Mouse (Mus musculus) T-cell, adult 2 months (primary cell): Measurements from ENCODE around the gene Cul1.
"Not testable (repeated sequence)": the region's sequence is repeated elsewhere in the genome, so short reads cannot be mapped to it uniquely, and the experiment has no call there.

Experiments
- DNase-seq: peaks from one replicate; pipeline ENCODE4 v3.0.0; 2022; ENCODE audit warnings: low spot score

The Cul1 gene

DNA sequence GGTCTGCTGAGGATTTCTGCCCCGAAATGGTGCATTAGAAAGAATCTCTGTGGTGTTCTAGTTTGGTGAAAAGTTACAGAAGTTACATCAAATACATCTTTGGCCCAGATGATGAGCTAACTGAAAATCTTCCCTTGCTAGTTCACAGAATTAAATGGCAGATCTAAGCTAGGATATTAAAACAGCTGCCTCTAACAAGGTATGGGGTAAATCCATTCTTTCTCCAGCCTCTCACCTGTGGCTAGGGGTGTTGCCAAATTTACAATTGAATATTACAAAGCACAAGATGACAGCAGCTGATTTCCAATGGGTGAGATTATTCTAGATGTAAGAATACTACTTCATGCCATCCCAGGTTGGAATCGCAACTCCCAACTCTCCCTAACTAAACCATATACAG lies at the start of gene Cul1:
TSS of gene Cul1 (plus strand) at position 301 of the 400 bp plus-strand sequence.
- no peak for DNase-seq

DNA sequence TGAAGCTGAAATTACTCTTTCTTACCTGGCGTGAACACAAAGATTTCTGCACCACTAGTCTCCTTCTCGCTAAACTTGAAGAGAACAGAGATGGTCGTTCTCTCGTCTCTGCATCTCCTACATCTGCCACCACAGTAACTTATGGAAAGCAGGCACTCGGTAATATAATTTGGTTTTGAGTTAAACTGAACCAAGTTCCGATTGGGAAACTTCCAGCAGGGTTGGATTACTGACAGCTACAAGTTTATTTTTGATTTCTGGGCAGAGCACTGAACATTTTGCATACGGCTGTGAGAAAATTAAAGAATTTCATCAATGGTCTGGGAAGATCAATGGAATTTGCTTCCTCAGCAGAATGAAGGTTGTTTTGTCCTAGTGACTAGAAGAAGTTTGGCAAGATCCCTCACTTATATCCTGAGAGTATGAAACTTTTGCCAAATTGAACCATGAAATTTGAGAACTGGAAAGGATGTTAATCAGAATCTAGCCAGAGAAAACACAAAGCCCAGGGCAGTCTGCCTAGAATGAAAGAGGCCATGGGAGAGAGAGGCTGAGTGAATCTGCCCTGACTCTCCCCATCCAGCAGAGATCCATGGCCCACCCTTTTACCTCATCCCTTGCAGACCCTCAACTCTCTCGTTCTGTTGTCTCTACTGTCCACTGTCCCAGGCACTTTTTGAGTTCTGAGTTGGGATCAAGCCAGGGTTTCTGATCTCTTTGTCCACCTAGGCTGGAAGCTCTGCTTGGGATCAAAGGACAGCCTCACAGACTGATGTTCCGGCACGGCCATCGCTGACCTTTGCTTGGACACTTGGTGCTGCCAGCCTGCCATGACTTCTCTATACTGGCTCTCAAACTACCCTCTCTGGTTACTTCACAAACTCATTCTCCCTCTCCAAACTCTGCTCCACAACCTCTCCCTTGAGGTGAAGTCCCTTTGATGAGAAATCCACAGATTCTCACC lies 48.5 kb upstream of the Cul1 start:
- no peak for DNase-seq

DNA sequence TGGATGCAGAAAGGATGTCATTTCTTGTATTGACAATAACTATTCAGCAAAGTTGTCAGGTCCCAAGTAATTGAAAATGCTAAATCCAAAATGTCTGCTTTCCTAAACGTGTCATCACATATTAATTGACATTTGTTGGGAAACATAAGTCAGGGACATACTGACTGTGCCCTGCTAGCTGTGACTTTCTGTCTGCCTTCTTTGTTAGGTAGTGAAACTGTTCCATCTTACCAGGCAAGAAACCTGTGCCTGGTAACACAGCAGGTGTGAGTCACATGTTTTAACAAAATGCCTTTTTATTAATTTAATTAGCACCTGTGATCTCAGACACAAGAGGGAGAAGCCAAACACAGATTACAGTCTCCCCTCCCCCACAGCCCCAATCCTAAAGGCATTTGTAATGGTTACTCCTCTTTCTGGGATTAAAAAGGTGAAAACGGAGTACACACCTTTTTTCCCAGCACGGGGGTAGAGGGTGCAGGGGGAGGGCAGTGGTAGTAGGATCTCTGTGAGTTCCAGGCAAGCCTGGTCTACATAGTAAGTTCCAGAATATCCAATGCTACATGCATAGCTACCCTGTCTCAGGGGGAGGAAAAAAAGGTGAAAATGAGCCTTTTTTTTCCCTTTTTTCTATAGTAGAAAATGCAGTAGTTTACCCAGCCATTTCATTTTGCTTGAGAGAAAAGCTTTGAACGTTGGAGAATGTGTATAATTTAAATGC lies 40.2 kb upstream of the Cul1 start:
- no peak for DNase-seq

DNA sequence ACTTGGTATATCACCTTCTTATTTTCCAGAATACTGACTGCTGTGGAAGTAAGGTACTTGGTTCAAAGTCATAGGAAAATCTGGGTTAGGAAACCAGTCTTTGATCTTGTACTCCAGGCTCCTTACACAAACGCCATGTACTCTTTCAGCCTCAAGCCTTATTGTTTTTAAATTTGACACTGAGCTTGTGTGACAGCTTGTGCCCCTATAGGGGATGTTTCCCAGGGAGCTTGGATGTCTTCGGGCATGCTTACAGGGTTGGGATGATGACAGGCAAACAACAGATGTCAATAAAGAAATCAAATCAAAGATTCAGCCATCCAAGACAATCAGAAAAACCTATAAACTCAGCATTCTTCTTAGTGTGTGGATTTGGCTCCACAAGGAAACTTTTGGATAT lies 39.5 kb upstream of the Cul1 start:
- no peak for DNase-seq

DNA sequence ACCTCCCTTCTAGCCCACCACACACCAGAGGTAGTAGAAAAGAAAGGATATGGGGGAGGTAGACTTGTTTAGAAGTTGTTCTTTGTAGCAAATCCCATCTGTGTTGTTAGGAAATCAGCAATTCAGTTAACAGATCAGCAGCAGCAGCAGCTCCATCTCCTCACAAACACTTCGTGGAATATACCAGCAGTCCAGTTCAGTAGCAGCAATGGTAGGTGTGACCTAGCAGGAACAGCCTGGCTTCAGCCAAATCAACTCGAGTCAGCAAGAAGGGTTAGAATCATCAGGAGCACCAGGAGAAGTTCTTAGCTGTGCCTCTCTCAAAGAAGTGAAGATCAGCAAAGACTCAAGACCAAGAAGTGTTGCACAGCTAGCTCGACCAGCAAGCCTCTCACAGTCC lies 34.5 kb upstream of the Cul1 start:
- no peak for DNase-seq

DNA sequence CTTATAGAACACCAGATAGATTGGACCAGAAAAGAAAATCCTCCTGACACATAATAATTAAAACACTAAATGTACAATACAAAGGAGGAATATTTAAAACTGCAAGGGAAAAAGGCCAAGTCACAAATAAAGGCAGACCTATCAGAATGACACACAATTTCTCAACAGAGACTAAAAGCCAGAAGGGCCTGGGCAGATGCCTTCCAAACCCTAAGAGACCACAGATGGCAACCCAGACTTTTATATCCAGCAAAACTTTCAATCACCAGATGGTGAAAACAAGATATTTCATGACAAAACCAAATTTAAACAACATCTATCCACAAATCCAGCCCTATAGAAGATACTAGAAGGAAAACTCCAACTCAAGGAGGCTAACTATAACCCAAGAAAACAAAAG lies 33.0 kb upstream of the Cul1 start:
- no peak for DNase-seq

DNA sequence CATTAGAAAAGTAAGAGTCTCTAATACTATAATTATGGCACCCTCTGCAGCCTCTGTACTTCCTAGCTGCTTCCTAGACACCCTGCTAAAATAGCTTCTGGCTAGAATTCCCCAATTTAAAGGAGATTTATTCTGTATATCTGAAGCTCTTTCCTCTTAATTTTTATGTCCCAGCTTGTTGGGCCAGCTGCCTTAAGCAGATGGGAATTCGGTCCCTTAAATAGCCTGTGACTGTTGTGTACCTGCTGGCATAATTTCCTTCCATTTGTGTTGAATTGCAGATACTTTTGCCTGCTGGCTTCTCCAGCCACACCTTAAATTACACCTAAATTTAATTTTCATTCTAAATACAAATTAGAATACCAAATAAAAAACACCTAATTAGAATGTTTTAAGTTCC lies 32.0 kb upstream of the Cul1 start:
- no peak for DNase-seq

DNA sequence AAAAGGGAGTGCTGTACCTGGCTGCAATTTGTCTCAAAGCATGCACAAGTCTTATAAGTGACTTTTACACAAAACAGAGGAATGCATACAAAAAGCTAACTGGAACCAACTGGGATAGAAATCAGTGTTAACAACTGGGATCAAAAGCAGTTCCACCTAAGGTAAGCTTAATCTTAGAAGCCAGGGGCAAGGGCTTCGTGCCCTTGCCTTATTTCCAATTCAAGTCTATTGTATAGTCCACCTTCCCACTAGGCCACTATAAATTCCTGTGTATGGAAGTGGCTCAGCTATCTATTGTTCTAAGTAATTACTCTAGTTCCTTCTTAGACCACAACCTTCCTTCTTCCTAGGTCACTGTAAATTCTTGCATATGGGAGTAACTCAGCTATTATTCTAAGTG lies 27.1 kb upstream of the Cul1 start:
- no peak for DNase-seq

DNA sequence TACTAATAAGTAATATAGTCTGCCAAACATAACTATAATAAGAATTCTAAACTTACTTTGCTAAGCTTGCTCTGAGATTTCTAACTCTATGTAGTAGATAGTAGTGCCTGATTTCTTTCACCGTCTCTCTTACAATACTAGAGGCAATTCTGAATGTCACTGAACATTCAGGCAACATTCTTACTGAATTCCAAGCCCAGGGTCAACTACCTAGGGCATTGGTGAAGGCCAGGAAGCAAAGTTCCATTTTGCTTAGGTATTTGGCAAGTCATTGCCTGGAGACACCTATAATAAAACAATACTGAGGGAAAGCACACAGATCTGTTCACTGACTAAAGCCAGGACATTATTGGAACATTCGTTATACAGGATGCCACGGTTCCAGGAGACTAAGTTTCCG lies 26.6 kb upstream of the Cul1 start:
- DNase-seq, result not testable (repeated sequence)

DNA sequence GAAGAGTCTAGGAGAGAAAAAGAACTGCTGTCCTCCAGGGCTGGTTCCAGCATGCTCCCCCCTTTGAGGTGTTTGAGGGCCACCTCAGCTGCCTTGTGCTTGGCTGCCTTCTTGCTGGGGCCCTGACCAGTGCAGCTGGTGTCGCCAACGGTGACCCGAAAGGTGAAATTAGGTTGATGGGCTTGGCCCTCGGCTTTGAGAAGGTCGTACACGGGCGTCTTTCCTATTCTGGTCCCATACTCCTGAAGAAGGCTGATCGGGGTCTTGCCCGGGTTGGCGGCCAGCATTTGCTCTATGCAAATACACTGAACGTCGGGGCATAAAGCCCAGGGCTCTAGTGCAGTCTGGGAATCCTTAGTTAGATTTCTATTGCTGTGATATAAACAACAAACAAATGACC lies 20.4 kb upstream of the Cul1 start:
- DNase-seq, result not testable (repeated sequence)

DNA sequence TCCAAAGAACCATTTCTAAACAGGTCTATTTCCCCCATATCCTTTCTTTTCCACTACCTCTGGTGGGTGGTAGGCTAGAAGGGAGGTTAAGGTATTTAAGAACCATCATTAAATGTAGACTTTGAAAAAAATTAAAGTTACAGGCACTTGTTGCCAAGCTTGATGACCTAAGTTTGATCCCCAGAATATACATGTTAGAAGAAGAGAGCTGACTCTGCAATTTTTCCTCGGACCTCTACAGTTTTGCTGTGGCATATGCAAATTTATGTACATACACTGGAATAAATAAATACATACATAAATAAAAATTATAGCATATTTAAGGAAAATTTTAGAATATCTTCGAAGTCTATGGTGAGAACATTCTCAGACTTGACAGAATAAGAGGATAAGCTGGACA lies 13.1 kb upstream of the Cul1 start:
- DNase-seq, result no peak

DNA sequence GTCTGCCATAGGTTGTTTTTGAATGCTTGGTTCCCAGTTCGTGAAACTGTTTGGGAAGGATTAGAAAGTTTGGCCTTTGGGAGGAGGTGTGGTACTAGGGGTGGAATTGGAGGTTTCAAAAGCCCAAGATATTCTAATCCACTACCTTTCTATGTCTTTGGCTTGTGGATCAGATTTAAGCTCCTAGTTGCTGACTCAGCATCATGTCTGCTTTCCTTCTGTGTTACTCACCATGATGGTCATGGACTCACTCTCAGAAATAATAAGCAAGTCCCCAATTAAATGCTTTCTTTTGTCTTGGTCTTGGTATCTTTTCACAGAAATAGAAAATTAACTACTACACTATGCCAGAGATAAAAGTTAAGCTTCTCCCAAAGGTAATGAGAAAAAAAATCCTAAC lies 5.5 kb upstream of the Cul1 start:
- DNase-seq, result no peak

DNA sequence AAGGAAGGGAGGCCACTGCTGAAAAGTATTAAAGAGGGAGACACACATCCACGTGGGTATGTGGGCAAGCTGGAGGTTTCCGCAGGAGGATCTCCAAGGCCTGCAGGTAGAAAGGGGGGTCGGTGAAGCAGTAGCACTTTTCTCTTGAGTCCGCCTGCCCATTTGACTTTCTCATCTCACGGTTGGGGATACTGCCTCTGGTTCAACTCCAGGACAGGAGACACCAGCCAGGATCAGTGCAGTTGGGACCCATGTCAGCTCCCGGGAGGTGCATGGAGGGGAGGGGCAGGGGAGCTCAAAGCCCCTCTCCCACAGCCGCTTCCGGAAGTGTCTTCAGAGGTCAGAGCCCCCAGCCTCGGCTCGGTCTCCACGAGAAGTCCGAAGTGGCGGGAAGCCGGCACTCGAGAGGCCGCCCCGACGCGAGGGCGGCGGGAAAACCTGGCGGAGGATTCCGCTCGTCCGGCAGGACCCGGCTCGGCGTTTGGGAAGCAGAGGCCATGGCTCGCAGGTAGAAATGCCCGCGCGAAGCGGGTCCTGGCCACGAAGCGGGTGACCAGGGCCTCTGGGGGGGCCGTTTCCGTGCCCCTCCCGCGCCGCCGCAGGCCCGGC lies 428 bp downstream of the Cul1 start:
- DNase-seq, result peak; percentile 22

DNA sequence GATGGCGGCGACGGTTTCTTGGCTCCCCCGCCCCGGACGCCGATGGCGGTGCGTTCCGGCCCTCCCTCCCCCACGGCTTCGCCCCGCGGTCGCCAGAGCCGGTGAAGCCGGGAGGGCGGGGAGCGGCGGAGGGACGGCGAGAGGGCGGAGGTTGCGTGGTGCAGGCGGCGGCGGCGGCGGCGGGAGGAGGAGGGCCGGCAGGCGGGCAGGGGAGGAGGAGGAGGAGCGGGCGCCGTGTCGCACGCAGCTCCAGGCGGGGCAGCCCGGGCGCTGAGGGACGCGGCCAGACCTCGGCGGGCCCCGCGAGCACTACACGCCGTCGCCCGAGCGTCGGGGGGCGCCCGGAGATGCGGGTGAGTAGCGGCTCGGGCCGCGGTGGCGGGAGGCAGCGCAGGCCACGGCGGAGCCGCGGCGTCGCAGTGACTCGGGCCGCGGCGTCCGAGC lies 955 bp downstream of the Cul1 start:
- DNase-seq, result peak; percentile 70

DNA sequence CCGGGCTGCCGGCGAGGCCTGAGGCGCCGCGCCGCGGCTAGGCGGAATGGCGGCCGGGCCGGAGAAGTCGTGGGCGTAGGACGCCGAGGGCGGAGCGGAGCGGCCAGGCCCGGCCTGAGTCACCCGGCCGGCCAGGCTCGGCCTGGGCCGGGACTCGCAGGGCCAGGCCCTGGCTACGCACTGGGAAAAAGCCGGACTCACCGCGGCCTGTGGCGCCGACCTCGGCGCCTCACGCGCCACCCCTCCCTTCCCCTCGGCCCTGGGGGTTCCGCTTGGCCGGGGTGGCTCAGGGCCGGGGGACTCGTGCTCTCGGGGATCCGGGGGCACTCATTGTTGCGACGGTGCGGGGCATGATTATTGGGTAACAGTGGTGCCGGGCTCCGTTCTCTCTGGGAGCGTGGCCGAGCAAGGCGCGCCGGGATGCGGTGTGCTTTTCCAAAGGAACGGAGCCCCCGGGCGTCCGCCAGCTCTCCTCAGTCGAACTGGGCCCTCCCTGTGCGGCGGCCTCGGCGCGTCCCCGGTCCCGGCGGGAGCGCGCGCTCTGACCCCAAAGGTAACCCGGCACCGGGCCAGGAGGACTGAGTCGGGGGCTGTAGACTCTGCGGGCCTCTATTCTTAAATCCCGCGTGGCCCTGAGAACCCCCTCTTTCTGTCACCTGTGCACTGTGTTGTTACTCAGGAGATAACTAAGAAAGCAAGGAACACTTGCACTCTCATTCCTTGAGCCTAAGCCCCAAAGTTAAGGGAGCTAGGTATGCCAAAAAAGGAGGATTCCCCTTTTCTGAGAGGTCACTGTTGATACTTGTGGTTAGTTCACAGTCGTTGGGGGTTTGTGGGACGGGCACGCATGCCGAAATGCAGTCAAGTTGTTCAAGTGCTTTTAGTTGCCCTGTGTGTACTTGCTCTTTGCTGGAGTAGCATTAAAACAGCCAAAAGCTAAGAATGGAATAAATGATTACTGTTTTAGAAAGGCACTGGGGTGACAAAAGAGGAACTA lies 1.7 kb downstream of the Cul1 start:
- peak; percentile 37 for DNase-seq

DNA sequence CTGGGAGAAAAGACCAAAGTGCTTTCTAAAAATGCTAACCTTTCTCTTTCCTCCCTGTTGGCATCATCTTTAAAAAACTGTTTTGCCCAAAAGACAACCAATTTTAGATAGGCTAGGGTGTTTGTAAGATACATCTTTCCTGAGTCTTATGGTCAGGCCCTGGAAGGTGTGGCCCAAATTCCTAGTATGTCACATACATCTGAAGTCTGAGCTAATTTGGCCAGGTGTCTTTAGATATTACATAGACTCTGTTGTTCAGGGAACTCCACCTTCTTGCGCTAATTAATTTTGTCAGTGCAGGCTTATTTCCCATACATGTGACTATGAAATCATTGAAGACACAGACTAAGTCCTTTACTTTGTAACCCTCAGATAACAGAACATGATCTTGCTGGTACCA lies 2.6 kb downstream of the Cul1 start:
- no peak for DNase-seq

DNA sequence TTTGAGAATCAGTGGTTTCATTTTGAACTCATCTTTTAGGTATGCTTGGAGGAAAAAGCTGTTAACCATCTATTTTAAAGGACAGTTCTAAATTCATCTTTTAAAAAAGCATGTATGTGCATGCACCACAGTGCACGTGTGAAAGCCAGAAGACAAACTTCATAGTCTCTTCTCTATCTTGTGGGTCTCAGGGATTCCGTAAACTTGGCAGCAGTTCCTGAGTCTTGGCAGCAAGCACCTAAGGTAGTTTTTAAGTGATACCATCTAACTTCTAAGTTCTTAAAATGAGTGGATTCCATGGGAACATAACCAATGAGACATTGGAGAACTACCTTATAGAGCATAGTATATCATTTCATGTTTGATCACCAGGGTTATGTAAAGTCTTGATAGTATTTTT lies 3.7 kb downstream of the Cul1 start:
- DNase-seq, result no peak

DNA sequence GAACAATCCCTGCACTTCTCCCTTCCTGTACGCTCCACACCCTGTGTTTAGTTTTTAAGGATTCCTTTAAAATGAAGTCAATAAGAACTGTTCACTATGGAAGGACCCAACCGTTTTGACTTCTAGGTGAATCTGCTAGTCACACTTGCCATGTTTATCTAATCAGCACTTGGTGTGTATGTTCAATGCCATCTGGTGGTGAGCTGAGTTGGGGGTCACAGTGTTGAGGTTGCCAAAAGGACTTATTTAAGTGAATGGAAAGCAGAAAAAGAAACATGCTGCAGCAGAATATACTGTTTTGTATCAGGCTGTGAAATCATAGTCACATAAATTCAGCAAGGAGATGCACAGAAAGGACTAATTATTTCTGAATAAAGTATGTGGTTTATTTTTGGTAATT lies 12.2 kb downstream of the Cul1 start:
- DNase-seq, result peak; percentile 10

DNA sequence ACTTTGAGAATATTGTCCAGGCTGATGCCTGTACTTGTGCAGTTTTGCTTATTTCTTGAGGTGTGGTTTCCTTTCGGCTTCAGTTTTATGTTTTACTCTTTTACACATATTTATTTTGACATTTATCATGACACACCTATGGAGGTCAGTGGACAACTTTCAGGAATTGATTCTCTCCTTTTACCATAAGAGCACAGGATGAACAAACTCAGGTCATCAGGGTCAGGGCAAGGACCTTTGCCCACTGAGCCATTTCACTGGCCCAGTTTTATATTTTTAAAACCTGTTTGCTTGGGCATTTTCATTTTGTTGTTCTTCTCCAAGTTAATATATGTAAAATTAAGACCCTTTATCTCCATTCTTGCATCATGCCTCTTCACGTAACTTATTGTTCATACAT lies 13.3 kb downstream of the Cul1 start:
- DNase-seq, result no peak

DNA sequence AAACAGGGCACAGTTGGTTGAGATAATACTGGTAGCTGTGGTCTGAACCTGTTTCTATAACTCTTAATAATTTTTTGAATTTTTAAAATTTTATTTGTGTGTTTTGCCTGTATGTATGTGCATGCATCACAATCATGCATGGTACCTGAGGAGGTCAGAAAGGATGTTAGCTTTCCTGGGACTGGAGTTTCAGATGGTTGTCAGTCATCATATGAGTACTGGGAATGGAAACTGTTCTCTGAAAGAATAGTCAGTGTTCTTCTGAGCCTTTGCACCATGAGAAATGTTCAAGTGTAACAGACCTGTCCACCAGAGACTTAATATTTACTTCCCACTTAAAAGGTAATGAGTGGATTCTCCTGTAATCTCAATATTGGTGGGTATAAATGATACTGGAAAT lies 13.9 kb downstream of the Cul1 start:
- DNase-seq, result no peak

DNA sequence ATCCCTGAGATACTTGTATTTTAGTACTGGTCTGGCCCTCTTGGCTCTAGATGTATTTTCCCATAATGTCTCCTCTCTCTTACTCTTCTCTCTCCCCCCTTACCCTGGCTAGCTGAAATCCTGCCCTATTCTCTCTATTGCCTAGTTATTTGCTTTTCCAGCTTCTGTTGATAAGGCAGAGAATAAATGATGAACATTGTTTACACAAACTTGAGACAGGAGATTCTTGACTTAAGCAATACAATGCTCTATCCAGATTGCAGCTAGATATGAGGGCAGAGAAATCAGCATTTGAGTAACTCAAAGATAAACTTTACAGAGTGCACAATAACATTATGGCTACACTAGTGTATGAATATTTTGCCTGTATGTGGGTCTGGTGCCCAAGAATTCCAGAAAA lies 16.6 kb downstream of the Cul1 start:
- no peak for DNase-seq

DNA sequence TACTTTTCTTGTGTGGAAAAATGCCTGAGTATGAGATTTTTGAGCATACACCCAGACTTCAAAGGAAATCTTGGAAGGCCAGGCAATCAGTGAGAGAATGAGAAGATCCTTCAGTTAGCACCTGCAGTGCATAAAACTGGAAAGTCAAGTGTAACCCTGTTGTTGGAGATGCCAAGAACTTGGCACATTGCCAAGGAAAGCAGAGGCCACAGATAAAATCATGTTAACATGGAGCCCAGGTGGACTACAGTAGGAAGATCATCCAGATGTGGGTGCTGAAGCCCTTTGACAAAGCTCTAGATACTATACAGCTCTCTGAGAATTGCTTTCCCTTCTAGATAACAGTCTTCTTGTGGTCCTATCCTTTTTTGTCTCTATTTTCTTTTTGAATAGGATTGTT lies 19.2 kb downstream of the Cul1 start:
- no peak for DNase-seq
